Mouse (Mus musculus) embryonic facial prominence, embryonic 13.5 days (tissue): ENCODE results near the gene 9930104L06Rik. TPM values are rescaled to one million over a fixed set of nuclear protein-coding genes. Genes with fewer than 3 reads are reported as not detected.
"Not testable (repeated sequence)": the region's sequence is repeated elsewhere in the genome, so short reads cannot be mapped to it uniquely, and the experiment has no call there.

Experiments used
- ATAC-seq: fragments of 200-750 bp; cut with Nextera tagmentation; 2 replicates; pipeline ENCODE4 v1.8.0; 2017; ENCODE audit warnings: low read depth; ENCODE audit not compliant: insufficient number of reproducible peaks, insufficient read depth, low FRiP score, low TSS enrichment
- H3K27ac ChIP-seq: fragments of 300-500 bp; sonication (generic); 2 replicates; pipeline ENCODE4 v1.5.1; 2015; ENCODE audit warnings: moderate library complexity, mild to moderate bottlenecking, inconsistent platforms
- H3K27me3 ChIP-seq: fragments of 300-500 bp; sonication (generic); 2 replicates; pipeline ENCODE4 v1.6.1; 2015; ENCODE audit warnings: mild to moderate bottlenecking, inconsistent platforms
- H3K36me3 ChIP-seq: fragments of 300-500 bp; sonication (generic); 2 replicates; pipeline ENCODE4 v1.6.1; 2015; ENCODE audit warnings: mild to moderate bottlenecking, inconsistent platforms
- H3K4me1 ChIP-seq: fragments of 300-500 bp; sonication (generic); 2 replicates; pipeline ENCODE4 v1.6.1; 2015; ENCODE audit warnings: inconsistent platforms
- H3K4me2 ChIP-seq: fragments of 300-500 bp; sonication (generic); 2 replicates; pipeline ENCODE4 v1.6.1; 2015; ENCODE audit warnings: moderate library complexity, mild to moderate bottlenecking, inconsistent platforms
- H3K4me3 ChIP-seq: fragments of 300-500 bp; sonication (generic); 2 replicates; pipeline ENCODE4 v1.5.1; 2015; ENCODE audit warnings: mild to moderate bottlenecking, inconsistent platforms
- H3K9ac ChIP-seq: fragments of 300-500 bp; sonication (generic); 2 replicates; pipeline ENCODE4 v1.6.1; 2015; ENCODE audit warnings: mild to moderate bottlenecking, inconsistent platforms
- H3K9me3 ChIP-seq: fragments of 300-500 bp; sonication (generic); 2 replicates; pipeline ENCODE4 v1.6.1; 2016; ENCODE audit warnings: inconsistent platforms
- WGBS: fragments of 180-500 bp; shearing (Covaris S2); methylation state at CpG from one replicate; pipeline ENCODE4 v1.1.7; 2015; ENCODE audit warnings: mixed read lengths; 5-methylcytosine and 5-hydroxymethylcytosine counted together
- polyA plus RNA-seq: library from polyadenylated mRNA; unstranded; fragments of >200 nt; fragmentation: Nextera tagmentation; extraction: Ambion mirVana; gene quantifications from 2 replicates; pipeline ENCODE4 v1.2.1, GENCODE M21; 2015

The 9930104L06Rik gene
- polyA plus RNA-seq, 1 experiment from 2014 or later: 20.3 TPM

DNA sequence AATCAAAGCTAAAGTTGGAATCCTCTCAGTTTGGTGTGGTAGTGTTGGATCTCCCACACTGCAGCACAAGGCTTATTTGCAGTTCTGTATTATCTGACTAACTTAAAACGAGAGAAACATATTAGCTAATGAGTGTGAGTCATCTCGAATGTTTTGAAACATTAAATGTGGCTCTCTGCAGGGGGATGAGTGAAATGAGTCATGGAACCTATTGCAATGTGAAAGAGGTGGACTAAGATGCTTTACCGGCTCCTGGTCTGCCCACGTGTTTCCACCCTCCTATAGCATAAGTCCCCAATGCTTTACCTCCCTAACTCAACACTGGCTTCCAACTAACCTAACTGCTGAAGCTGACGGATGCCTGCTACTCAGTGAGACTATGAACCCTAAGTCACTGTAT, 8.7 kb upstream of the 9930104L06Rik start:
- H3K4me2 ChIP-seq: no peak overlapping the region
- no peak overlapping the region for H3K9ac ChIP-seq
- H3K27ac ChIP-seq: no peak overlapping the region
- peaks cover 78% of the 10 kb centered on the region for H3K36me3 ChIP-seq
- no peak for ATAC-seq
- H3K9me3 ChIP-seq: no peaks in the 10 kb centered on the region
- no peak overlapping the region for H3K4me3 ChIP-seq
- 91% methylated on average over 5 of the region's 5 CpGs for WGBS
- no peaks in the 10 kb centered on the region for H3K27me3 ChIP-seq
- H3K4me1 ChIP-seq: no peaks in the 10 kb centered on the region

DNA sequence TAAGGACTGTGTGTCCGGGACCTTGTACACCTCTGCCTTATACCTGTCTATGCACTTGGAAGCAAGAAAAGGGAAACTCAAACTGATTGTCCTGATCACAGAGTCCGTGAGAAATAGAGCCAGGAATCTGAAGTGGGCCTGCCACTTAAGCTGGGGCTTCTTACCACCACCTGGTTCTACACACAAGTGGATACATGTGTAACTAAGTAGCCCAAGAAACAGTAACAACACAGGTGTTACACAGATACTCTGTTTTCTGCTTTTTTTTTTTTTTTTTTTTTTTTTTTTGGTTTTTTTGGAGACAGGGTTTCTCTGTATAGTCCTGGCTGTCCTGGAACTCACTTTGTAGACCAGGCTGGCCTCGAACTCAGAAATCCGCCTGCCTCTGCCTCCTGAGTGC, 2.4 kb downstream of the 9930104L06Rik start, which contains the start of gene Cdca8:
Gene Cdca8, minus strand, starts transcription at position 101 of the 400 bp plus-strand sequence.
- not testable (repeated sequence) for ATAC-seq, H3K9me3 ChIP-seq, H3K27ac ChIP-seq, H3K4me3 ChIP-seq, H3K27me3 ChIP-seq, H3K9ac ChIP-seq
- H3K36me3 ChIP-seq: peaks cover 39% of the 10 kb centered on the region
- WGBS: 97% methylated on average over 4 of the region's 4 CpGs
- H3K4me1 ChIP-seq: peaks cover 28% of the 10 kb centered on the region
- 0 out of 2 replicates have a peak within 1 kb of the TSS, but pooled peaks have one; percentile 1 for H3K4me2 ChIP-seq

DNA sequence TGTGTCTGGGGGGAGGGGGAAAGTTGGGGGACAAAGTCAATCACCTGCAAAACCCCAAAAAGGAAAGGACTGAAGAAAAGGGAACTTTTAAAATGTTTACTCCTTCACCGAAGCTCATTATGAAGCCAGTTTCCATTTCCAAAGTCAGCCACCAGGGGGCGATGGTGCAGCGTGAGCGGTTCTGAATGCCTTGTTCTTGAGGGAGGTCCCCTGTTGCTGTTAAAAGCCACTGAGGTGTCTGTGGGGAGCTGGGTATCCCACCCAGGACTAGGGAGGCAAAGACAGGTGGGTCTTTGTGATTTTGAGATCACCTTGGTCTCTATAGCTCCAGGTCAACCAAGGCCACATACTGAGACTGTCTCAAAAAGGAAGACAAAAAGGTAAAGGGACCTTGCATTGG, 6.2 kb downstream of the 9930104L06Rik start:
- ATAC-seq: no peak
- Histone ChIP-seq H3K27me3 (no peaks in the 10 kb centered on the region; the same call in 1 of the 2 replicates), H3K36me3 (peaks cover 39% of the 10 kb centered on the region), H3K9ac (no peak overlapping the region), H3K9me3 (no peaks in the 10 kb centered on the region), H3K4me2 (no peak overlapping the region), H3K4me3 (no peak overlapping the region), H3K27ac (no peak overlapping the region), H3K4me1 (peaks cover 7% of the 10 kb centered on the region)
- 6% methylated on average over 4 of the region's 4 CpGs for WGBS

DNA sequence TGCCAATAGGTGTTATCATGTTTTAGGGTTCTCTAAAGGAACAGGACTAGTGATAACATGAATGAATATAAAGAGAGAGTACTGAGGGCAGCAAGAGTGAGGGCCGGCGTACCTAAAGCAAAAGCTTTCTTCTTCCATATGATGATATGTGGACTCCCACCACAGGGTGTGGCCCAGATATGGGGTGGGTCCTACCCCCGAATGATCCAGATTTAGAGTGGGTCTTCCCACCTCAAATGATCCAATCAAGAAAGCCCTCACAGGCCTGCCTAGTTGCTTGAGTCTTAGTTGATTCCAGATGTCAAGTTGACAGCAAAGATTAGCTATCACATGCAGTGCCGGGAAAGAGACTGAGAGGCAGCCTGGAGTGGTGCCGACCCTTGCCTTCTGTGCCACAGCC, 6.9 kb downstream of the 9930104L06Rik start:
- Histone ChIP-seq H3K4me1 (peaks cover 9% of the 10 kb centered on the region), H3K27me3 (no peaks in the 10 kb centered on the region; the same call in 1 of the 2 replicates), H3K36me3 (peaks cover 31% of the 10 kb centered on the region), H3K9ac (0 out of 2 replicates have a peak overlapping the region, but pooled peaks have one; percentile 44), H3K4me2 (no peak overlapping the region), H3K9me3 (no peaks in the 10 kb centered on the region), H3K27ac (no peak overlapping the region), H3K4me3 (no peak overlapping the region)
- ATAC-seq: no peak
- 38% methylated on average over 5 of the region's 5 CpGs for WGBS

DNA sequence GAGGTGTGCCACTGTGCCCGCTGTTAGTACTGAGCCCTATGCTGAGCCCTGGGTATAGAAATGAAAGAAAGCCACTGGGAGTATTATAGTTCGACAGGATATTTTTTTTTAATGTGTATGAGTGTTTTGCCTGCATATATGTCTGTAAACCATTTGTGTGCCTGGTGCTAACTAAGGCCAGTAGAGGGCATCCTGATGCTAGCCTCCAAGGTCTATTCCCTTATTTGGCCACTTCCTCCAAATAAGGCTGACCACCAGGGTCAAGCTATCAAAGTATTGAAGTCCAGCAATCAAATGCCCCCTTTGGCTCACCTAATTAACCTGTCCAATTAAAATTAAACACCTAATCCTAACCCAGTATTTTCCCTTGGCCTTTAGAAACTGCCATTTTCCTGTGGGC, 8.1 kb downstream of the 9930104L06Rik start:
- 61% methylated on average over 2 of the region's 2 CpGs for WGBS
- Histone ChIP-seq H3K4me3 (no peak overlapping the region), H3K4me1 (peaks cover 9% of the 10 kb centered on the region), H3K27ac (no peak overlapping the region), H3K36me3 (peaks cover 24% of the 10 kb centered on the region), H3K4me2 (no peak overlapping the region), H3K9ac (no peak overlapping the region), H3K27me3 (no peaks in the 10 kb centered on the region; the same call in 1 of the 2 replicates), H3K9me3 (no peaks in the 10 kb centered on the region)
- ATAC-seq: no peak

DNA sequence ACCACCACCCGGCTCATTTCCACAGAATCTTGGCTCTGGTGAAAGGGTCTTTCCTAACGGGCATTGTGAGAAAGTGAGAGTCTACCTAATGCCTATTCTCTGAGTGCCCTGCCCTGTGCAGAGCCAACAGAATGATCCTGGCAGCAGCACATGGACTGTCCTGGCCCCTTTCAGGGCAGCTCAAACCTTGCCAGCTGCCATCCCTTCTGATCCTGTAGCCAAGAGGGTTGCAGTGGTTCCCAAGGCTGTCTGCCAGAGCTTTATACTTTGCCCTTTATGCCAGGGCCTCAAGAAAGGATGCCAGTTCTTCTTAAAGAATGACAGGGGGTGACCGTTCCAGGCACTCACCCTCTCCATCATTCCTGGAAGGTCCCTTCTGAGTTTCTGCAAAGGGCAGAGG, 12.6 kb downstream of the 9930104L06Rik start:
- Histone ChIP-seq H3K9me3 (no peaks in the 10 kb centered on the region), H3K4me1 (peaks cover 14% of the 10 kb centered on the region; the same call in 1 of the 2 replicates), H3K36me3 (no peaks in the 10 kb centered on the region), H3K4me3 (no peak overlapping the region), H3K27me3 (peaks cover 10% of the 10 kb centered on the region), H3K4me2 (no peak overlapping the region), H3K27ac (no peak overlapping the region), H3K9ac (no peak overlapping the region)
- 87% methylated on average over 3 of the region's 3 CpGs for WGBS
- ATAC-seq: no peak

DNA sequence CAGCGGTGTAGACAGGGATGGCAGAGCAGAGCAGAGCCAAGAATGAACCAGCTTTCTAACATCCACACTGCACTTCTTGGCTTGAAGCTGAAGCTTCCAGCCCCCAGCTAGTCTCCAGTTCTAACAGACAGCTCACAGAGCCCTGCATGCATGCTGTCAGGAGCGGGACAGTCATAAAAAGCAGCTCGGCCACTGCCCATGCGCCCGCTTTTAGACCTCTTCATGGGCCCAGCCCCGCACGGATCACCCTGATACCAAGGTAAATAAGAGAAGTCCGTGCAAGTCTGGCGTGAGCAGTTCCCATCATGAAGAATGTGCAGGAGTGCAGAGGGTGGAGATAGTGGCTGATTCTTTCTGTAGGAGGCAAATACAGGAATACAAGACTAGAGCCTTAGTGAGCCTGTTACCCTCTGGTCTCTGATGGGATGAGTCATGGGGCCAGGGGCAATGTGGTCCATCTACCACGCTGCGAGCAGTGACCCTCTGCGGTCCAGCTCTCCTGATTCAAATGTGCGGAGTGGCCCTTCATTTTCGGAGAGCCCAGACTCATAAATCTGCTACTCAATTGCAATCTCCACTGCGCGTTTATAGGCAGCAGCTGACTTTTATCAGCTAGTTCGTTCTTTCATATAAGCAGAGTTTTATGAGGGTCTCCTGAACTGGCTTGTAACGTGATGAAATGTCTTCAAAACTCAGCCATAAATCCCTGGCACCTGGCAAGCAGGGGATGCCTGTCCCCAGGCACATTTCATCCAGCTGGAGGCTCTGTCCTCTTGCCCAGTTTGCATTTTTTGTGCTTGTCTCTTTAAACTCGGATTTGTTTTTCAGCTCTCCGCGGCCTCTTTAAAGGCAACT, 13.6 kb downstream of the 9930104L06Rik start:
- WGBS: 80% methylated on average over 21 of the region's 21 CpGs

DNA sequence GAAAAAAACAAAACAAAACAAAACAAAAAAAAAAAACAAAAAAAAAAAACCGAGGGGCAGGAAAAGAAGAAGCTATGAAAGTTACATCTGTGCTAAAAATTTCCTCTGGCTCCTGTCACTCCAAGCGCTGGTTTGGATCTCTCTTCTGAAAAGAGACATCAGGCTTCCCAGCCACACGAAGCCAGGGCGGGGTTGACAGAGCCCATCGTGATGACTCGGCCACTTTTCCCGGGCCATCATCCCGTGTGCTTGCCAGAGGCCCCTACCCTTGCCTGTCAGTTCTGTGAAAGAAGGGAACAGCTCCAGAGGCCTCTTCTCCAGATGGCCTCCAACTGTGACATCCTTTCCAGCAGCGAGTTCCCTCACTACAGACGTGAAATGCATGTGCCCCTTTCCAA, 14.2 kb downstream of the 9930104L06Rik start:
- H3K4me3 ChIP-seq: no peak overlapping the region
- WGBS: 40% methylated on average over 10 of the region's 10 CpGs
- no peak overlapping the region for H3K27ac ChIP-seq
- ATAC-seq: no peak
- 0 out of 2 replicates have a peak overlapping the region, but pooled peaks have one; percentile 32 for H3K9ac ChIP-seq
- no peak overlapping the region for H3K4me2 ChIP-seq
- H3K4me1 ChIP-seq: peaks cover 14% of the 10 kb centered on the region; the same call in 1 of the 2 replicates
- H3K36me3 ChIP-seq: no peaks in the 10 kb centered on the region
- H3K9me3 ChIP-seq: no peaks in the 10 kb centered on the region
- peaks cover 10% of the 10 kb centered on the region for H3K27me3 ChIP-seq

More for the DNA sequence above, 13.6 kb downstream of the 9930104L06Rik start:
- H3K4me3 ChIP-seq: no peak overlapping the region
- no peak overlapping the region for H3K4me2 ChIP-seq
- peaks cover 10% of the 10 kb centered on the region for H3K27me3 ChIP-seq
- H3K4me1 ChIP-seq: peaks cover 14% of the 10 kb centered on the region; the same call in 1 of the 2 replicates
- H3K9ac ChIP-seq: no peak overlapping the region
- H3K27ac ChIP-seq: no peak overlapping the region
- H3K9me3 ChIP-seq: no peaks in the 10 kb centered on the region
- no peaks in the 10 kb centered on the region for H3K36me3 ChIP-seq
- no peak for ATAC-seq

DNA sequence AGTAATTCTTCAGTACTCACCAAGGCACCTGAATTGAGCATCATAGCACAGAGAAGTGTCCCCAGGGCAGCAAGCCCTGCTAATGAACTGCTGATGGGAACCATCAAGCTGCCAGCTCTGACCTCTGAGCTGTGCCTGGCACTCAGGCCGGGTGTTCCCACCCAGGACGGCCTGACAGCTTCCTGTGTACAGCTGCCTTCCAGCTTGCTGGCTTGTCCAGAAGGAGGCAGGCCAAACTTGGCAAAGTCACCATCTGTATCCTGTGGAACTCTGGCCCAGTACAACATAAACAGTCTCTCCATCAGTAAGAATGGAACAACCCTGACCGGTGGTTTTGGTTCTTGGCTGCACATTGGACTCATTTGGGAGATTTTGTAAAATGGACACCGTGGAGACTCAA, 16.7 kb downstream of the 9930104L06Rik start:
- no peak overlapping the region for H3K4me2 ChIP-seq
- H3K27me3 ChIP-seq: peaks cover 12% of the 10 kb centered on the region; the same call in 1 of the 2 replicates
- no peak for ATAC-seq
- H3K4me3 ChIP-seq: no peak overlapping the region
- no peak overlapping the region for H3K27ac ChIP-seq
- WGBS: 53% methylated on average over 4 of the region's 4 CpGs
- peaks cover 15% of the 10 kb centered on the region for H3K4me1 ChIP-seq
- no peaks in the 10 kb centered on the region for H3K9me3 ChIP-seq
- no peaks in the 10 kb centered on the region for H3K36me3 ChIP-seq
- H3K9ac ChIP-seq: 0 out of 2 replicates have a peak overlapping the region, but pooled peaks have one; percentile 17

DNA sequence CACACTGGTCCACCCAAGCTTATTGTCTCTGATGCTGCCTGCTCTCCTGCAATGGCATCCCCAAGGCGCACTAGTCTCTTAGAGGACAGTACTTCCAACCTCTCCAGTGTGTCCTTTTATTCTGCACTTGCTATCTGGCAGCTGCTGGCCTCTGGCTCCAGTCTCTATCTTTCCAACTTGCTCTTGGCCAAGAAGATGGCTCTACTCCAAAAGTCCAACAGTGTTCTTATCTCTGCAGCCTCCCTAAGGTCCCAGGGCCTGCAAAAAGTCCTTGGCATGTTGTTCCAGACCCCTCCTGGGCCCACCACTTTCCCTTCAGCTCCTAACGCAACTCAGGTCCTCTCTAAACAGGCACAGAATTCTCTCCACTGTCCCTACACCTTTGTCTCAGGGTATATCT, 20.4 kb downstream of the 9930104L06Rik start:
- no peak for ATAC-seq
- H3K36me3 ChIP-seq: no peaks in the 10 kb centered on the region
- H3K4me3 ChIP-seq: no peak overlapping the region
- no peaks in the 10 kb centered on the region for H3K9me3 ChIP-seq
- peaks cover 12% of the 10 kb centered on the region for H3K27me3 ChIP-seq
- 86% methylated on average over 2 of the region's 2 CpGs for WGBS
- no peak overlapping the region for H3K9ac ChIP-seq
- no peak overlapping the region for H3K27ac ChIP-seq
- H3K4me1 ChIP-seq: peaks cover 13% of the 10 kb centered on the region
- H3K4me2 ChIP-seq: no peak overlapping the region

DNA sequence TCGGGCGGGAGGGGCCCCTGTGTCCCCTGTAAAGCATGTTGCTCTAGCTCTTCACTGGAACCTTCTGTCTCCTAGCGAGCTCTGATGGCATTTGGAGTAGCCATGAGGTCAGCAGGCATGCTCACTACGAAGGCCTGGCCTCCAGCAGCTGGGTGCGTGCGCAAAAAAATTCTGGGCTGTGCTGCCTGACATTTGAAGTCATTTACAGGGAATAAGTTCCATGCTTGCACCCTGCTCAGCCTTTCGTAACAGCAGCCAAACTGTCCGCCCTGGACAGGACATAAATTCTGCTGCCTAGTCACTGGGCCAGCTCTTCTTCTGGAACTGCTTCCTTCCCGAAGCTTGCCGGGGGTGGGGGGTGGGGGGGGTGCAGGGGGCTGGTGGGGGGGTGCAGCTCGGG, 22.2 kb downstream of the 9930104L06Rik start:
- no peaks in the 10 kb centered on the region for H3K36me3 ChIP-seq
- no peak overlapping the region for H3K4me2 ChIP-seq
- peaks cover 2% of the 10 kb centered on the region; the same call in 1 of the 2 replicates for H3K27me3 ChIP-seq
- 0 out of 2 replicates have a peak overlapping the region, but pooled peaks have one; percentile 4 for H3K27ac ChIP-seq
- ATAC-seq: no peak
- peaks cover 18% of the 10 kb centered on the region for H3K4me1 ChIP-seq
- H3K4me3 ChIP-seq: no peak overlapping the region
- H3K9ac ChIP-seq: no peak overlapping the region
- no peaks in the 10 kb centered on the region for H3K9me3 ChIP-seq
- 45% methylated on average over 11 of the region's 11 CpGs for WGBS

DNA sequence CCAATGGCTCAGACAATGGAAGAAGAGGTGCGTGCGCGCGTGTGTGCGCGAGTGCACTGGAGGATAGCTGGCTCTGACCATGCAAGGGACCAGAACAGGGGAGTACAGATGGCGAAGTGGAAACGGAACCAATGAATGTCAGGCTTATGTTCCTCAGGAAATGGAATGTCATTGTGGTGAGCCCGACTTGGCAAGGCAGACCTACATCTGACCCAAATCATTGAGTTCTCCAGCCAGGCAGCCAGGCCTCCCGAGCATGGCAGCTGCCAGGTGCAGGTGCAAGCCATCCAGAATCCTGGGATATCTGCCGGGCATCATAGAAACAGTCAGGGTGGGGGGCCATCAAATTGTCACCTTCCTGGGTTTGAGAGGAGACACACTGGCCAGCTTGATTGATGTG, 24.1 kb downstream of the 9930104L06Rik start:
- H3K4me2 ChIP-seq: no peak overlapping the region
- H3K27me3 ChIP-seq: peaks cover 10% of the 10 kb centered on the region
- no peaks in the 10 kb centered on the region for H3K36me3 ChIP-seq
- 88% methylated on average over 11 of the region's 11 CpGs for WGBS
- no peak overlapping the region for H3K4me3 ChIP-seq
- peaks cover 24% of the 10 kb centered on the region for H3K4me1 ChIP-seq
- no peaks in the 10 kb centered on the region for H3K9me3 ChIP-seq
- no peak for ATAC-seq
- no peak overlapping the region for H3K27ac ChIP-seq
- H3K9ac ChIP-seq: no peak overlapping the region
